Mouse (Mus musculus): Measurements from ENCODE around the gene Ednra. TPM values are rescaled to one million over a fixed set of nuclear protein-coding genes. Genes with fewer than 3 reads are reported as not detected.
A peak's percentile ranks its signal among the peaks of the same experiment; 100 is the strongest.

Ednra gene
- 2.3 and 2.4 TPM in 2 replicates for polyA plus RNA-seq (2012; rRNA removed)

DNA sequence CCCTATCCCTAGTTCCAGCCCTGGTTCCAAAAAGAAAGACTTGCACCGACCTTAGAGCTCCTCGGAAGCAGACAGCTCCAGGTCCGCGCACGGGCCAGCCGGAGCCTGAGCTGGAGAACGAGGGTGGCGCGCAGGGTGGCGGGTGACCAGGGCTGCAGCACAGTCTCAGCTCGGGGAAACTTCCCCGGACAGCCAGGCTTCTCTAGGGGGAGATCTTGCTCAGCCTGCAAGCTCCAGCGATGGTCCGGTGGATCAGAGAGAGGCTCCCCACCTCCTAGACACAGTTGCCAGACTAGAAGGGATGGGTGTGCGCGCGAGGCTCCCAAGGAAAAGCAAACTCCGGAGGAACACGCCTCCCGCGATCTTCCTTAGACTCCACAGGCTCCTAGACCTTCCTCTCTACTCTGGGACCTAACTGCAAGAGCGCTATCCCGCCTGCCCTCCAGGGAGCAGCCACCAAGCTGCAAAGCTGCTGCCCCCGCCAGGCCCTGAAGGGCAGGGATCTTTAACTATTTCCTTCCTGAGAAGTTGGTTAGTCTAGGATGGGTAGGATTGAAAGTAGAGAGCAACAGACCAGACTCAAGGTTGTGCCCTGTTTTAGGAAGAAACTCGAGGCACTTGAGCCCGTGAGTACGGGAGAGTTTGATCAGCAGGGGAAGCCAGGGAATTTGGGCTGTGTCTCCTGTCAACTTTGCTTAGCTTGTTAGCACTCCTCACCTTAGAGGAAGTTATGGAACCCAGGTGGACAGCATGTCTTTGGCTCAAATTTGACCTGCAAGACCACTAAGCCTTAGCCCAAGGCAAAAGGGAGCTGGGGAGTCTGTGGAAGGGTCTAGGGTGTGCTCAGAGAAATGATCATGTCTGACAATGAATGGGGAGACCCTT, at the start of gene Ednra:
Gene Ednra (minus strand): TSS at position 419 of the 885 bp plus-strand sequence.
- H3K27me3 ChIP-seq (ENCODE audit: control insufficient read depth, insufficient read depth, low read length): no peaks in the 10 kb centered on the region
- H3K4me1 ChIP-seq (ENCODE audit: control insufficient read depth, insufficient read depth, low read length): no peaks in the 10 kb centered on the region; the same call in 1 of the 2 replicates
- no peak; the same call in 1 of the 2 replicates for TF ChIP-seq POLR2A (IDR thresholded peaks at IDR 0.05; ENCODE audit: control insufficient read depth, low read depth, low read length)
- TF ChIP-seq CTCF (IDR thresholded peaks at IDR 0.05; ENCODE audit: control insufficient read depth, insufficient read depth, insufficient replicate concordance, low read depth, low read length): no peak
- peak within 1 kb of the TSS; percentile 54 for H3K27ac ChIP-seq (ENCODE audit: control insufficient read depth, insufficient read depth, low read depth, low read length)
- H3K36me3 ChIP-seq (ENCODE audit: control insufficient read depth, insufficient read depth, low read length): no peaks in the 10 kb centered on the region
- peak within 1 kb of the TSS; percentile 59 for H3K4me3 ChIP-seq (ENCODE audit: control insufficient read depth, low read depth, low read length)

DNA sequence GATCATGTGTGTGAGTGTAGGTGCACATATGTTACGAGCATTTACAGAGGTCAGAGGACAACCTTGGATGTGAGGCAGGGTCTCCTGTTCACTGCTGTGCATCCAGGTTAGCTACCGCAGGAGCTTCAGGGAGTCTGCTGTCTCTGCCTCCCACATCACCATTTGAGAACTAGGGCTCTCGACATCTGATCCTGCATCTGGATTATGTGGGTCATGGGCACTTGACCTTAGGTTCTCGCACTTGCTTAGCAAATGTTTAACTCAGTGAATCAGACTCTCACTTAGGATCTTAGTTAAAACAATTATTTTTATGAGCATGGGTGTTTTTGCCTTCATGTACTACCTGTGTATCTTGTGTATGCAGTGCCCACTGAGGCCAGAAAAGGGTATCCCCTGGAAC, 49.6 kb upstream of the Ednra start:
- TF ChIP-seq POLR2A (IDR thresholded peaks at IDR 0.05; ENCODE audit: control insufficient read depth, low read depth, low read length) (no peak), CTCF (IDR thresholded peaks at IDR 0.05; ENCODE audit: control insufficient read depth, insufficient read depth, insufficient replicate concordance, low read depth, low read length) (no peak)
- Histone ChIP-seq H3K27ac (ENCODE audit: control insufficient read depth, insufficient read depth, low read depth, low read length) (no peak overlapping the region), H3K4me1 (ENCODE audit: control insufficient read depth, insufficient read depth, low read length) (no peaks in the 10 kb centered on the region), H3K4me3 (ENCODE audit: control insufficient read depth, low read depth, low read length) (no peak overlapping the region), H3K27me3 (ENCODE audit: control insufficient read depth, insufficient read depth, low read length) (no peaks in the 10 kb centered on the region), H3K36me3 (ENCODE audit: control insufficient read depth, insufficient read depth, low read length) (no peaks in the 10 kb centered on the region)

DNA sequence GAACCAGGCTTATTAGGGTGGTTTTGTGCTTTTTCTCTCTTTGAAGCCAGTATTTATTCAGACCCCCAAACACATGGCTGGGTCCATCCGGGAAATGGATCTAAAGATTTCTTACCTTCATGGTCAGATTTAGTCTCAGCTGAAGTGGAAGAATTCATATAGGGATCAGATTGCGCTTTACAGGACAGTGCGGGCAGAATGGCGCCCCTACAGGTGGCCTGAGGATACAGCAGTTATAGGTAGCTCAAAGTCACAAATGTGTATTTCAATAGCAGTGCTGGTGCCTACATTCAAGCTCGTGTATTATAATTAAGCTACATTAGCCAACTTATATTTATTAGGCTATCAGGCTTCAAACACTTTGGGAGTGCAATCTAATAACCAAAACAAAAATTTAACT, 49.0 kb upstream of the Ednra start:
- TF ChIP-seq POLR2A (IDR thresholded peaks at IDR 0.05; ENCODE audit: control insufficient read depth, low read depth, low read length) (no peak), CTCF (IDR thresholded peaks at IDR 0.05; ENCODE audit: control insufficient read depth, insufficient read depth, insufficient replicate concordance, low read depth, low read length) (peak; percentile 44; the same call in 1 of the 2 replicates)
- Histone ChIP-seq H3K27me3 (ENCODE audit: control insufficient read depth, insufficient read depth, low read length) (no peaks in the 10 kb centered on the region), H3K36me3 (ENCODE audit: control insufficient read depth, insufficient read depth, low read length) (no peaks in the 10 kb centered on the region), H3K4me3 (ENCODE audit: control insufficient read depth, low read depth, low read length) (no peak overlapping the region), H3K4me1 (ENCODE audit: control insufficient read depth, insufficient read depth, low read length) (no peaks in the 10 kb centered on the region), H3K27ac (ENCODE audit: control insufficient read depth, insufficient read depth, low read depth, low read length) (no peak overlapping the region)

DNA sequence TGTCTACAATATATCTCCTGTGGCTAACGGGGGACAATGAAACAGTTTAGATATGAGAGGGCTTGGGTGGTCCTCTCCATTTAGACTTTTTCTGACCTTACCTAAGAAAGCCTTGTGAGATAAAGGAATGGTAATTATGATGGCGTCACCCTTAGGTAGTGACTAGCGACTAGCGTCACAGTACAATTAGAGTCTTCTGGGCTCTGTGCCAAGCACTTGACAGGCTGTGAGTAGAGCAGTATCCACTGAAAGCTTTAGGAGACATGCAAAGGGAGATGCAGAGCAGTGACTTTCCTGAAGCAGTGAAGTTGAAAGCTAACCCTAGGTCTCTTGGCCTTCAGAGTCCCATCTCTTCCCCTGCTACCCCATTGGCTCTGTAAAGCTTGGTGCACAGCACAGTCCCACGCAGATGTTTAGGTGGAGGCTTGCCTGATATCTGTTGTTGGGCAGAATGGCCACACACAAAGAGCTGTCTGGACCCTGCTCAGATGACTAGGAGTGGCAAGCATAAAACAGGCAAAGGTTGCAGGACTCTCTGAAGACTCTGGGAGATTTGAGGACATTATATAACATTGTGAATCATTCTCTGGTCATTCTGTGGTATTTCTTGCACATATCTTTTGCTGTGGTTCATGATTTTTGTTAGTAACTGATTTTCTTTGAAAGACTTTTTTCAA, 48.1 kb upstream of the Ednra start:
- Histone ChIP-seq H3K4me1 (ENCODE audit: control insufficient read depth, insufficient read depth, low read length) (no peaks in the 10 kb centered on the region), H3K36me3 (ENCODE audit: control insufficient read depth, insufficient read depth, low read length) (no peaks in the 10 kb centered on the region), H3K4me3 (ENCODE audit: control insufficient read depth, low read depth, low read length) (no peak overlapping the region), H3K27ac (ENCODE audit: control insufficient read depth, insufficient read depth, low read depth, low read length) (no peak overlapping the region), H3K27me3 (ENCODE audit: control insufficient read depth, insufficient read depth, low read length) (no peaks in the 10 kb centered on the region)
- no peak for TF ChIP-seq CTCF (IDR thresholded peaks at IDR 0.05; ENCODE audit: control insufficient read depth, insufficient read depth, insufficient replicate concordance, low read depth, low read length)
- TF ChIP-seq POLR2A (IDR thresholded peaks at IDR 0.05; ENCODE audit: control insufficient read depth, low read depth, low read length): no peak

DNA sequence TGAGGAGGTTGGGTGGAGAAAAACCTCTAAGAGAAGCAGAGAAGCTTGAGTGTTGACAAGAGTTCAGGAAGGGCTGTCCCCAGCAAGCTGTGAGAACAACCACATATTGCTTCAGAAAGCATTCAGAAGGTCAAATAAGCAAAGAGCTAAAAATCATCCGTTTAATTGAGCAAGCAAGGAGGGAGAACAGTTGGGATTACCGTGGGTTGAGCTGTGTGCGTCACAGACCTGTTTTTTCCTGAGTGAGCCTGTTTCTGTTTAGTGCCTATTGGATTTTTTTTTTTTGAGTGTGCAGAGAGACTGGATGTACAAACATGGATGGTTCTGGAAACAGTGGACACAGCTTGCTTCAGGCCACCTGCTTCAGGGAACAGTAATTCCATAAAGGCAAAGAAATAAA, 46.7 kb upstream of the Ednra start:
- no peaks in the 10 kb centered on the region for H3K4me1 ChIP-seq (ENCODE audit: control insufficient read depth, insufficient read depth, low read length)
- H3K27ac ChIP-seq (ENCODE audit: control insufficient read depth, insufficient read depth, low read depth, low read length): no peak overlapping the region; the same call in 1 of the 2 replicates
- no peak overlapping the region for H3K4me3 ChIP-seq (ENCODE audit: control insufficient read depth, low read depth, low read length)
- TF ChIP-seq CTCF (IDR thresholded peaks at IDR 0.05; ENCODE audit: control insufficient read depth, insufficient read depth, insufficient replicate concordance, low read depth, low read length): no peak
- no peak for TF ChIP-seq POLR2A (IDR thresholded peaks at IDR 0.05; ENCODE audit: control insufficient read depth, low read depth, low read length)
- H3K36me3 ChIP-seq (ENCODE audit: control insufficient read depth, insufficient read depth, low read length): no peaks in the 10 kb centered on the region
- H3K27me3 ChIP-seq (ENCODE audit: control insufficient read depth, insufficient read depth, low read length): no peaks in the 10 kb centered on the region

DNA sequence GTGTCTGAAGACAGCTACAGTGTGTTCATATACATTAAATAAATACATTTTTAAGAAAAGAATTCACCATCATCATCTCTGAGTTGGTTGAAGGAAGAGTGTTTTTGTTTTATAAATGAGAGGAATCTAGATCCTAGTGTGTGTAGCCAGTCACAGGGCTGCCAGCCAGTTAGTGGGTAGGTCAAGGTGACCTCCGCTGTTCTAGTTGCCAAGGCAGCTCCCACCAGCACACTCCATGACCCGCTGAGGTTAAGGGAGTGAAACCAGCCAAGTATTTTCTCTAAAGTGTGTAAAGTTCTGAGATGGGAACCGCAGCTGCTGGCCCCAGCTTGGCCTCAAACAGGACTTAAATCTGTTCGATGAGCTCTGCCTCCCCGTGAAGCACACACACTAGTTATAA, 44.7 kb upstream of the Ednra start:
- H3K4me1 ChIP-seq (ENCODE audit: control insufficient read depth, insufficient read depth, low read length): no peaks in the 10 kb centered on the region
- H3K27ac ChIP-seq (ENCODE audit: control insufficient read depth, insufficient read depth, low read depth, low read length): no peak overlapping the region
- H3K27me3 ChIP-seq (ENCODE audit: control insufficient read depth, insufficient read depth, low read length): no peaks in the 10 kb centered on the region
- no peaks in the 10 kb centered on the region for H3K36me3 ChIP-seq (ENCODE audit: control insufficient read depth, insufficient read depth, low read length)
- TF ChIP-seq CTCF (IDR thresholded peaks at IDR 0.05; ENCODE audit: control insufficient read depth, insufficient read depth, insufficient replicate concordance, low read depth, low read length) (no peak), POLR2A (IDR thresholded peaks at IDR 0.05; ENCODE audit: control insufficient read depth, low read depth, low read length) (no peak)
- peak overlapping the region; percentile 7; the same call in 1 of the 2 replicates for H3K4me3 ChIP-seq (ENCODE audit: control insufficient read depth, low read depth, low read length)

DNA sequence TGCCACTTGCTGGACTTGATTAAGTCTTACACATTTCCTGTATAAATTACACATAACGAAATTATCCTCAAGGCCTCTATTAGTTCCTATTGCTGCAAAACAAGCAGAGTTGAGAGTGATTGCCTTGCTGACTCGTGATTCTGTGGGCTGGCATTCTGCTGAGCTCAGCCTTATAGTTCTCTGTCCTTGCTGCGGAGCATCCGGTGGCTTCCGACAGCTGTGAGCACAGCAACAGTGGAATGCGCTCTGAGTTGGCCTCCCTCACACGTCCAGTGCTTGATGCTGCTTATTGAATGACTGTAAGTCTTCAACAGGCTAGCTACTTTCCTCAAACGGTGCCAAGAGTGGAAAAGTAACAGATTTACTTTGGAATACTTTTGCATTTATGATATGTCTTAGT, 40.0 kb upstream of the Ednra start:
- Histone ChIP-seq H3K27ac (ENCODE audit: control insufficient read depth, insufficient read depth, low read depth, low read length) (no peak overlapping the region), H3K27me3 (ENCODE audit: control insufficient read depth, insufficient read depth, low read length) (no peaks in the 10 kb centered on the region), H3K36me3 (ENCODE audit: control insufficient read depth, insufficient read depth, low read length) (no peaks in the 10 kb centered on the region), H3K4me1 (ENCODE audit: control insufficient read depth, insufficient read depth, low read length) (no peaks in the 10 kb centered on the region), H3K4me3 (ENCODE audit: control insufficient read depth, low read depth, low read length) (no peak overlapping the region)
- TF ChIP-seq POLR2A (IDR thresholded peaks at IDR 0.05; ENCODE audit: control insufficient read depth, low read depth, low read length): no peak
- no peak for TF ChIP-seq CTCF (IDR thresholded peaks at IDR 0.05; ENCODE audit: control insufficient read depth, insufficient read depth, insufficient replicate concordance, low read depth, low read length)

Data from testis, adult 2 months (tissue).